Mouse (Mus musculus) heart, postnatal 0 days (tissue): ENCODE measurements at regions not wholly inside any gene's neighbourhood (a gene's known extent, or its start where the extent isn't known, plus 50 kb on each side); places are given as distances from the start of the nearest gene placed in this dataset.

ENCODE experiments used
- ATAC-seq: fragments of 200-750 bp; cut with Nextera tagmentation; 2 replicates; pipeline ENCODE4 v1.8.0; 2017; ENCODE audit warnings: low read depth, moderate number of reproducible peaks, moderate library complexity; ENCODE audit not compliant: insufficient read depth
- DNase-seq: peaks from one replicate; pipeline ENCODE4 v3.0.0-alpha.2; 2016; ENCODE audit warnings: low spot score
- H3K27ac ChIP-seq: fragments of 300-500 bp; sonication (generic); 2 replicates; pipeline ENCODE4 v1.5.1; 2014; ENCODE audit warnings: low read depth, mild to moderate bottlenecking
- H3K27me3 ChIP-seq: fragments of 300-500 bp; sonication (generic); 2 replicates; pipeline ENCODE4 v1.6.1; 2014; ENCODE audit warnings: low read length, mixed read lengths; ENCODE audit not compliant: control insufficient read depth, insufficient read depth
- H3K36me3 ChIP-seq: fragments of 300-500 bp; sonication (generic); replicated peaks from 2 replicates; pipeline ENCODE4 v1.6.1; 2014; ENCODE audit warnings: low read length, mixed read lengths; ENCODE audit not compliant: control insufficient read depth, insufficient read depth
- H3K4me1 ChIP-seq: fragments of 300-500 bp; sonication (generic); 2 replicates; pipeline ENCODE4 v1.6.1; 2014; ENCODE audit warnings: antibody characterized with exemption; ENCODE audit not compliant: control insufficient read depth, insufficient read depth
- H3K4me2 ChIP-seq: fragments of 300-500 bp; sonication (generic); 2 replicates; pipeline ENCODE4 v1.6.1; 2014; ENCODE audit warnings: low read depth, mild to moderate bottlenecking, low read length, moderate library complexity
- H3K4me3 ChIP-seq: fragments of 300-500 bp; sonication (generic); 2 replicates; pipeline ENCODE4 v1.5.1; 2014; ENCODE audit warnings: low read depth, low read length
- H3K9ac ChIP-seq: fragments of 300-500 bp; sonication (generic); replicated peaks from 2 replicates; pipeline ENCODE4 v1.6.1; 2014; ENCODE audit warnings: low read depth, low read length, mixed read lengths
- H3K9me3 ChIP-seq: fragments of 300-500 bp; sonication (generic); replicated peaks from 2 replicates; pipeline ENCODE4 v1.6.1; 2016; ENCODE audit warnings: low read length; ENCODE audit not compliant: control insufficient read depth
- CTCF ChIP-seq: IDR thresholded peaks from 2 replicates; pipeline ENCODE4 v1.5.1; 2016; ENCODE audit warnings: antibody characterized with exemption, control low read depth, low read depth
- EP300 ChIP-seq: IDR thresholded peaks from 2 replicates; pipeline ENCODE4 v1.6.1; 2016; ENCODE audit warnings: antibody characterized with exemption, low read depth
- WGBS: fragments of 180-500 bp; shearing (Covaris S2); extraction: QIAGEN DNeasy Blood & Tissue Kit; methylation state at CpG from one replicate; pipeline ENCODE4 v1.1.7; 2014; 5-methylcytosine and 5-hydroxymethylcytosine counted together

DNA sequence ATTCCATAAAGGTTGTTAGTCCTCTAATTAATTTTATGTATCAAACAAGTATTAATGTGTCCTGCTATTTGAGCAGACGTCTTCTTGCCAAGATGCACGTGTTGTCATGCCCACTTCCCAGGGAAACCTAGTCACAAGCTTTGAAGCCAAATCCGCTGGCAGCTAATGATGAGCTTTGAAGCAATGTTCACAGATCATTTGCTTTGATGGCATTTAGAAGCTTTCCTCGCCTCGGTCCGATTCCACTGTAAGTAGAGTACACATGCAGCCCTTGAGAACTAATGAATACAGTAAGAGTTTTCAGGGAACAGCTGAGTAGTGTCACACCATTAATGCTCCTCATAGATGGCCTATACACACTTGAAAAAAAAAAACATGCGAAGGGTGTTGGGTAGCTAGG lies 81.8 kb downstream of the Etaa1 start:
- WGBS: 73% methylated on average over 7 of the region's 7 CpGs

GRCm38 (mm10) chr11:17883276-17883675 lies 70.4 kb downstream of the Etaa1 start:
- ATAC-seq: no peak
- Histone ChIP-seq H3K36me3 (no peaks in the 10 kb centered on the region), H3K4me2 (no peak overlapping the region), H3K27ac (no peak overlapping the region), H3K9me3 (peaks cover 4% of the 10 kb centered on the region; the same call in 1 of the 2 replicates), H3K4me1 (no peaks in the 10 kb centered on the region), H3K27me3 (no peaks in the 10 kb centered on the region), H3K4me3 (no peak overlapping the region), H3K9ac (no peak overlapping the region)
- WGBS: 45% methylated on average over 1 of the region's 1 CpGs
- TF ChIP-seq CTCF: no peak
- TF ChIP-seq EP300: no peak
- no peak for DNase-seq

More for the DNA sequence above, 81.8 kb downstream of the Etaa1 start:
- H3K9me3 ChIP-seq: no peaks in the 10 kb centered on the region
- no peak for TF ChIP-seq EP300
- TF ChIP-seq CTCF: no peak
- DNase-seq (no peak), ATAC-seq (no peak)
- no peaks in the 10 kb centered on the region for H3K4me1 ChIP-seq
- no peak overlapping the region for H3K4me2 ChIP-seq
- no peaks in the 10 kb centered on the region for H3K36me3 ChIP-seq
- no peak overlapping the region for H3K27ac ChIP-seq
- H3K27me3 ChIP-seq: no peaks in the 10 kb centered on the region
- no peak overlapping the region for H3K9ac ChIP-seq
- H3K4me3 ChIP-seq: no peak overlapping the region
